Mouse (Mus musculus) forebrain, embryonic 12.5 days (tissue): Measurements from ENCODE around the gene Ermp1. TPM values are rescaled to one million over a fixed set of nuclear protein-coding genes. Genes with fewer than 3 reads are reported as not detected.

ENCODE experiments used
- ATAC-seq: fragments of 200-750 bp; cut with Nextera tagmentation; 2 replicates; pipeline ENCODE4 v1.8.0; 2017; ENCODE audit warnings: moderate TSS enrichment; ENCODE audit not compliant: low FRiP score
- H3K27ac ChIP-seq: fragments of 300-500 bp; sonication (generic); 2 replicates; pipeline ENCODE4 v1.5.1; 2016; ENCODE audit warnings: mild to moderate bottlenecking
- H3K27me3 ChIP-seq: fragments of 300-500 bp; sonication (generic); 2 replicates; pipeline ENCODE4 v1.6.1; 2016; ENCODE audit warnings: mild to moderate bottlenecking
- H3K36me3 ChIP-seq: fragments of 300-500 bp; sonication (generic); replicated peaks from 2 replicates; pipeline ENCODE4 v1.6.1; 2016; ENCODE audit warnings: mild to moderate bottlenecking
- H3K4me1 ChIP-seq: fragments of 300-500 bp; sonication (generic); 2 replicates; pipeline ENCODE4 v1.6.1; 2016
- H3K4me2 ChIP-seq: fragments of 300-500 bp; sonication (generic); 2 replicates; pipeline ENCODE4 v1.6.1; 2016; ENCODE audit warnings: mild to moderate bottlenecking, moderate library complexity
- H3K4me3 ChIP-seq: fragments of 300-500 bp; sonication (generic); replicated peaks from 2 replicates; pipeline ENCODE4 v1.5.1; 2016; ENCODE audit warnings: mild to moderate bottlenecking
- H3K9ac ChIP-seq: fragments of 300-500 bp; sonication (generic); 2 replicates; pipeline ENCODE4 v1.6.1; 2016; ENCODE audit warnings: mild to moderate bottlenecking
- H3K9me3 ChIP-seq: fragments of 300-500 bp; sonication (generic); 2 replicates; pipeline ENCODE4 v1.6.1; 2016
- WGBS: fragments of 180-500 bp; shearing (Covaris S2); methylation state at CpG from one replicate; pipeline ENCODE4 v1.1.7; 2016; 5-methylcytosine and 5-hydroxymethylcytosine counted together
- polyA plus RNA-seq: library from polyadenylated mRNA; unstranded; fragments of >200 nt; fragmentation: Nextera tagmentation; extraction: Ambion mirVana; gene quantifications from 2 replicates; pipeline ENCODE4 v1.2.1, GENCODE M21; 2016

The Ermp1 gene
- polyA plus RNA-seq, 1 experiment from 2014 or later = 14.6 TPM

DNA sequence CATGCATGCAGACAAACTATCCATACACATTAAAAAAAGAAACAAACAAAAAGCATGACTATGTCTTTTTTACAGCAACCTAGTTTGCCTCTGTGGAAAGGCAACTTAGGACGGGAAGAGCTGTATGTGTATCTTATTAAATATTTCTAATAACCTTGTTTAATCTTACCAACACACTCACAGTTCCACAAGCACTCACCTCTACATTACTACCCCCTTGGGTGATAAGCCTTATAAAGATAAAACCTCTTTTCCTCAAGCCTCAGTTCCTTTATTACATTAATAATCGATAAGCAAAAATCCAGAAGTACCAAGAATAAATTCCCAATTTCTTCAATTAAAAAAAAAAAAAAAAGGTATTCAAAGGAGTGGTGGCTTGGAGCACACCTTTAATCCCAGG lies 9.3 kb upstream of the Ermp1 start:
- H3K4me3 ChIP-seq = no peak overlapping the region
- H3K4me2 ChIP-seq = no peak overlapping the region
- H3K9me3 ChIP-seq = no peaks in the 10 kb centered on the region
- ATAC-seq = no peak
- 96% methylated on average over 2 of the region's 2 CpGs for WGBS
- H3K9ac ChIP-seq = no peak overlapping the region
- no peaks in the 10 kb centered on the region for H3K36me3 ChIP-seq
- H3K27me3 ChIP-seq = no peaks in the 10 kb centered on the region
- H3K4me1 ChIP-seq = no peaks in the 10 kb centered on the region
- H3K27ac ChIP-seq = no peak overlapping the region

DNA sequence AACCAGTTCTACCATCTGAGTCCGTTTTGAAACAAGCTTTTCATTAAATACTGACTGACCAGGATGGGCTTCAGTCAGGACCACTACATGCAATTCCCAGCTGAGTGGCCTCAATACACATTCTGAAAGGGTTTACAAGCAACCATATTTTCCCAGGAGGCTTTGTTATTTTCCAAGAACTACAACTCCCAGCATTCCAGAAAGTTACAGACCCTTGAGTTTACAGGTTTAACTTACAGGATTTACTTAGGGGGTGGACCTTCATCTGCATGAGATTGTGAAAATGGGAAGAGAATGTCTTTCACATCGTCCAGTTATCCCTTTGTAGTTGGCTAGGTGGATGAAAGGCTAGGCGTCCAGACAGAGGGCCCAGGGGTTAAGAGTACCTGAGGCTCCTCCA lies 8.8 kb upstream of the Ermp1 start:
- Histone ChIP-seq H3K4me2 (no peak overlapping the region), H3K27ac (no peak overlapping the region), H3K36me3 (no peaks in the 10 kb centered on the region), H3K27me3 (no peaks in the 10 kb centered on the region), H3K4me3 (no peak overlapping the region), H3K4me1 (no peaks in the 10 kb centered on the region), H3K9me3 (no peaks in the 10 kb centered on the region), H3K9ac (no peak overlapping the region)
- 51% methylated on average over 3 of the region's 3 CpGs for WGBS
- ATAC-seq = no peak

DNA sequence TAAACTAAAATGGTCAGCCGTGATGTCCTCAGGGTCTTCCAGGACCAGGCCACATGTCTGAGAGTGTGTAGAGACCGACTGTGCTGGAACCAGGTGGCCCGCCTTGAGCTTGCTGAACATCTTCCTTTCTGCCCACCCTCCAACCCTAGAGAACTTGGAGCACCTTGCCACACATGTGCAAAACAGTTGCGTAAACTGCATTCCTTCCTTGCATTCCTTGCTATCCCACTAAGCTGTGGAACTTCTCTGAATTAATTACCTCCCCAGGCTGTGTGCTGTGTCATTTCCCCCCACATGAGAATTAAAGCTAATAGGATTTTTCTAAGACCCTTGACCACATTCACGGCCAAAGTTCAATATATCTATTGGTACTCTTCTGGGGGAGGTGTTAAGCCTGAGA lies 8.4 kb upstream of the Ermp1 start:
- no peaks in the 10 kb centered on the region for H3K27me3 ChIP-seq
- H3K4me1 ChIP-seq = no peaks in the 10 kb centered on the region
- H3K4me3 ChIP-seq = no peak overlapping the region
- no peak for ATAC-seq
- H3K4me2 ChIP-seq = no peak overlapping the region
- no peaks in the 10 kb centered on the region for H3K9me3 ChIP-seq
- no peaks in the 10 kb centered on the region for H3K36me3 ChIP-seq
- no peak overlapping the region for H3K9ac ChIP-seq
- no peak overlapping the region for H3K27ac ChIP-seq
- WGBS = 88% methylated on average over 5 of the region's 5 CpGs

DNA sequence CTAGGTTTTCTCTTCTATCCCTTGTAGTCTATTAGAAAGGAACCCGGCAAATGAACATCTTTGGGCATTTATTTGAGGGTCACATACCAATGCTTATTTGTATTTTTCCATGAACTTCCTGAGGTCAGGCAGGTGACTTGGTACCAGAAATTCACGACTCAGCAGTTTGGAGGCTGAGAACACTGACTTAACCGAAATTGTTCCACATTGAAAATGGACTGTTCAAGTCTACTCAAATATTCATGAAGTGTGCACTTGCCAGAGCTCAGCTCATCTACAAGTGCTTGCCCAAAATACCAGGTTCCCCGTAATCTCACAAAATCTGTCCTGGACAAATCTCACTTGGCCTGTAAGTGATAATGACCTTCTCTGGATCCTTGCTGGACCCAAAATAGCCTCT lies 7.8 kb upstream of the Ermp1 start:
- H3K4me1 ChIP-seq = no peaks in the 10 kb centered on the region
- H3K9ac ChIP-seq = no peak overlapping the region
- no peak overlapping the region for H3K4me3 ChIP-seq
- H3K9me3 ChIP-seq = no peaks in the 10 kb centered on the region
- H3K36me3 ChIP-seq = no peaks in the 10 kb centered on the region
- no peaks in the 10 kb centered on the region for H3K27me3 ChIP-seq
- H3K27ac ChIP-seq = no peak overlapping the region
- no peak for ATAC-seq
- 67% methylated on average over 4 of the region's 4 CpGs for WGBS
- H3K4me2 ChIP-seq = no peak overlapping the region

DNA sequence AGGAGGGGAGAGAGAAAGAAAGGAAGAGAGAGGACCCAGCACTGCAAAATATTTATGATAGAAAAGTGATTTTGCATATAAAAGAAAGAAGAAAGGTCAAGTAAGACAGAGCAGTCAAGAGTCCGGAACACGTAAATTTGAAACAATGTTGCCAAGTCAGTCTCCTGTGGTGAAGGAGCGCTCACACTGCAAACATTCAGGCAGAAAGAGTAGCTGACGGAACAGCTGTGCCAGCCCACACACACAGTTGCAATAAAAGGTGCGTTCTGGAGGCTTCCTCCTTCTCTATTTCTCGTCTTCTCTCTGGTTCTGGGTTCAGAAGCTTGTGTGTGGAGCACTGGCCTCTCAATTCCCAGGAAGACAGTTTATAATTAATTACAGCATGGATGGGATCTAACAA lies 6.9 kb upstream of the Ermp1 start:
- no peak overlapping the region for H3K4me3 ChIP-seq
- no peaks in the 10 kb centered on the region for H3K36me3 ChIP-seq
- H3K9me3 ChIP-seq = no peaks in the 10 kb centered on the region
- ATAC-seq = no peak
- no peak overlapping the region for H3K9ac ChIP-seq
- no peaks in the 10 kb centered on the region for H3K4me1 ChIP-seq
- H3K27me3 ChIP-seq = no peaks in the 10 kb centered on the region
- no peak overlapping the region for H3K4me2 ChIP-seq
- no peak overlapping the region for H3K27ac ChIP-seq
- WGBS = 45% methylated on average over 6 of the region's 6 CpGs

- no peaks in the 10 kb centered on the region for H3K36me3 ChIP-seq
- 86% methylated on average over 9 of the region's 9 CpGs for WGBS
These were observed 5.6 kb upstream of the Ermp1 start for GRCm38 (mm10) chr19:29653768-29654265.

DNA sequence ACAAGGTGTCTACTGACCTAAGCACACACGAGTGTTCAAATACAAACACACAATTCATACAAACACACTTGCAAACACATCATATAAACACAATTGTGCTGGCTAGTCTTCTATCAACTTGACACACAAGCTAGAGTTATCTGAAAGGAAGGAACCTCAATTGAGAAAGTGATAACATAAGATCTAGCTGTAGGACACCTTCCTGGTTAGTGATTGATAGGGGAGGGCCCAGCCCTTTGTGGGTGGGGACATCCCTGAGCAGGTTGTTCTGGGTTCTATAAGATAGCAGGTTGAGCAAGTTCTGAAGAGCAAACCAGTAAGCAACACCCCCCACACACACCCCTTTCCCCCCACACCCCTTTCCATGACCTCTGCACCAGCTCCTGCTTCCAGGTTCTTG lies 1.5 kb upstream of the Ermp1 start:
- H3K27ac ChIP-seq = no peak overlapping the region
- no peak overlapping the region for H3K9ac ChIP-seq
- H3K9me3 ChIP-seq = no peaks in the 10 kb centered on the region
- H3K27me3 ChIP-seq = no peaks in the 10 kb centered on the region
- H3K4me2 ChIP-seq = no peak overlapping the region
- ATAC-seq = no peak
- no peak overlapping the region for H3K4me3 ChIP-seq
- WGBS = 72% methylated on average over 1 of the region's 1 CpGs
- 0 out of 2 replicates have a peak, but pooled peaks cover 4% of the 10 kb centered on the region for H3K36me3 ChIP-seq
- 0 out of 2 replicates have a peak, but pooled peaks cover 3% of the 10 kb centered on the region for H3K4me1 ChIP-seq

More at GRCm38 (mm10) chr19:29653768-29654265, 5.6 kb upstream of the Ermp1 start:
- no peak for ATAC-seq
- Histone ChIP-seq H3K9me3 (no peaks in the 10 kb centered on the region), H3K27me3 (no peaks in the 10 kb centered on the region), H3K4me1 (no peaks in the 10 kb centered on the region), H3K4me2 (no peak overlapping the region), H3K4me3 (no peak overlapping the region), H3K9ac (no peak overlapping the region), H3K27ac (no peak overlapping the region)

GRCm38 (mm10) chr19:29648550-29648914 lies 317 bp upstream of the Ermp1 start:
- Histone ChIP-seq H3K4me3 (peak overlapping the region; percentile 83), H3K36me3 (0 out of 2 replicates have a peak, but pooled peaks cover 5% of the 10 kb centered on the region), H3K9me3 (no peaks in the 10 kb centered on the region), H3K27ac (no peak overlapping the region), H3K27me3 (no peaks in the 10 kb centered on the region), H3K4me2 (peak overlapping the region; percentile 55), H3K9ac (peak overlapping the region; percentile 83; the same call in 1 of the 2 replicates), H3K4me1 (0 out of 2 replicates have a peak, but pooled peaks cover 3% of the 10 kb centered on the region)
- 32% methylated on average over 4 of the region's 4 CpGs for WGBS
- ATAC-seq = no peak

GRCm38 (mm10) chr19:29644747-29645146 lies 3.5 kb downstream of the Ermp1 start:
- H3K9ac ChIP-seq = no peak overlapping the region
- peaks cover 11% of the 10 kb centered on the region for H3K4me1 ChIP-seq
- no peaks in the 10 kb centered on the region for H3K9me3 ChIP-seq
- H3K4me3 ChIP-seq = no peak overlapping the region
- no peak overlapping the region for H3K4me2 ChIP-seq
- ATAC-seq = no peak
- 96% methylated on average over 6 of the region's 6 CpGs for WGBS
- 0 out of 2 replicates have a peak, but pooled peaks cover 5% of the 10 kb centered on the region for H3K36me3 ChIP-seq
- H3K27ac ChIP-seq = no peak overlapping the region
- H3K27me3 ChIP-seq = no peaks in the 10 kb centered on the region

GRCm38 (mm10) chr19:29643194-29643922 lies 4.9 kb downstream of the Ermp1 start:
- H3K9me3 ChIP-seq = no peaks in the 10 kb centered on the region
- H3K4me2 ChIP-seq = no peak overlapping the region
- no peak overlapping the region for H3K9ac ChIP-seq
- 0 out of 2 replicates have a peak, but pooled peaks cover 5% of the 10 kb centered on the region for H3K36me3 ChIP-seq
- H3K4me1 ChIP-seq = peaks cover 11% of the 10 kb centered on the region
- H3K27me3 ChIP-seq = no peaks in the 10 kb centered on the region
- H3K27ac ChIP-seq = no peak overlapping the region
- no peak overlapping the region for H3K4me3 ChIP-seq
- no peak for ATAC-seq
- WGBS = 85% methylated on average over 11 of the region's 11 CpGs

- Histone ChIP-seq H3K9me3 (no peaks in the 10 kb centered on the region), H3K36me3 (0 out of 2 replicates have a peak, but pooled peaks cover 5% of the 10 kb centered on the region), H3K4me1 (peaks cover 8% of the 10 kb centered on the region), H3K27ac (no peak overlapping the region), H3K4me3 (no peak overlapping the region), H3K27me3 (no peaks in the 10 kb centered on the region), H3K4me2 (no peak overlapping the region), H3K9ac (no peak overlapping the region)
- ATAC-seq = no peak
- 47% methylated on average over 6 of the region's 6 CpGs for WGBS
These were observed 6.0 kb downstream of the Ermp1 start for GRCm38 (mm10) chr19:29642211-29642610.

- Histone ChIP-seq H3K9me3 (no peaks in the 10 kb centered on the region), H3K27ac (no peak overlapping the region), H3K4me3 (no peak overlapping the region), H3K36me3 (0 out of 2 replicates have a peak, but pooled peaks cover 9% of the 10 kb centered on the region), H3K9ac (no peak overlapping the region), H3K4me1 (peaks cover 8% of the 10 kb centered on the region), H3K4me2 (no peak overlapping the region), H3K27me3 (no peaks in the 10 kb centered on the region)
- no peak for ATAC-seq
- 39% methylated on average over 5 of the region's 5 CpGs for WGBS
These were observed 6.7 kb downstream of the Ermp1 start for GRCm38 (mm10) chr19:29641510-29641909.

GRCm38 (mm10) chr19:29641055-29641454 lies 7.2 kb downstream of the Ermp1 start:
- Histone ChIP-seq H3K27me3 (no peaks in the 10 kb centered on the region), H3K36me3 (0 out of 2 replicates have a peak, but pooled peaks cover 9% of the 10 kb centered on the region), H3K27ac (no peak overlapping the region), H3K9ac (no peak overlapping the region), H3K4me3 (no peak overlapping the region), H3K4me1 (peaks cover 8% of the 10 kb centered on the region), H3K9me3 (no peaks in the 10 kb centered on the region), H3K4me2 (no peak overlapping the region)
- WGBS = 50% methylated on average over 7 of the region's 9 CpGs
- no peak for ATAC-seq
